Mouse (Mus musculus): ENCODE measurements around the gene Hey2. TPM values are rescaled to one million over a fixed set of nuclear protein-coding genes. Genes with fewer than 3 reads are reported as not detected.

Gene Hey2
- 2.7 and 4.0 TPM in 2 replicates for polyA plus RNA-seq (2015; fragmentation: Nextera tagmentation; extraction: Ambion mirVana)

DNA sequence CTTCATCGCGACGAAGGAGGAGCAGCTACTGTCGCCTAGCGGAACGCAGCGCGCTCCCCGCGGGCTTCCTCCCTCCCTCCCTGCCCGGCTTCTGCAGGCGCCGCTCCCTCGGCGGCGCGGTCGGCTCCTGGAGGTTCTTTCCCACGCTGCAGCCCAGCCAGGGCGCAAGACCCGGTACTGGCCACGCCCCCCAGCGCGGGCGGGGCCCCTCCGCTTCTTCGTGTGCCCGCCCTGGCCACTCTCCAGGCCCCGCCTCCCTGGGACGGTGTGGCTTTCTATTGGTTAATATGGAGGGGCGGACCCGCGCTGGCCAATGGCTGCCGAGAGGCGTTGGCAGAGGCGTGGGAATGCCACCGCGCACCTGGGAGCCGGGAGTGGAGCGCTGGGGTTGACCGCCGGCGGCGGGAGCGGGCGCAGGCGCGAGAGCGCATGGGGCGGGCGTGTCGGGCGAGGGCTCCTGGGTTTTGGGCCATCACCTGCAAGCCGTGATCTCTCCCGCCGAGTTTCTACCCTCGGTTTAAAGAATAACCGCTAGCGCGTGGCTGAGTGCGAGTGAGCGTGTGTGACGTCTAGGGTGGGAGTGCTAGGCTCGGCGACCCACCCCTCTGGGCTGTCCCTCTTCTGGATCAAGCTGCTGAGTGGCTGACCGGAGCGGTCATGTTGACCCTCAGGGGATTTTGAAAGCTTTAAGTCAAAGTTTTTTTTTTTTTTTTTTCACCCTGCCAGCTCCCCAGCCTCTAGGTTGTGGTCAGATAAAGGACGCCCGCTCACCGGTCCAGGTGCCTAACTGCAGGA is at the start of gene Hey2:
Hey2 (minus strand) TSS at position 159 of the 795 bp plus-strand sequence.
- H3K36me3 ChIP-seq (ENCODE audit: poor library complexity, severe bottlenecking), result no peaks in the 10 kb centered on the region
- H3K27ac ChIP-seq, result 0 out of 2 replicates have a peak within 1 kb of the TSS, but pooled peaks have one; percentile 14
- H3K4me1 ChIP-seq, result peaks cover 24% of the 10 kb centered on the region
- H3K27me3 ChIP-seq, result peaks cover 63% of the 10 kb centered on the region
- H3K4me2 ChIP-seq, result peak within 1 kb of the TSS; percentile 79
- WGBS, result under 1% methylated on average over 63 of the region's 70 CpGs
- peak; percentile 99 for ATAC-seq
- H3K4me3 ChIP-seq, result peak within 1 kb of the TSS; percentile 49
- peak within 1 kb of the TSS; percentile 53 for H3K9ac ChIP-seq
- no peaks in the 10 kb centered on the region for H3K9me3 ChIP-seq (replicated peaks)

DNA sequence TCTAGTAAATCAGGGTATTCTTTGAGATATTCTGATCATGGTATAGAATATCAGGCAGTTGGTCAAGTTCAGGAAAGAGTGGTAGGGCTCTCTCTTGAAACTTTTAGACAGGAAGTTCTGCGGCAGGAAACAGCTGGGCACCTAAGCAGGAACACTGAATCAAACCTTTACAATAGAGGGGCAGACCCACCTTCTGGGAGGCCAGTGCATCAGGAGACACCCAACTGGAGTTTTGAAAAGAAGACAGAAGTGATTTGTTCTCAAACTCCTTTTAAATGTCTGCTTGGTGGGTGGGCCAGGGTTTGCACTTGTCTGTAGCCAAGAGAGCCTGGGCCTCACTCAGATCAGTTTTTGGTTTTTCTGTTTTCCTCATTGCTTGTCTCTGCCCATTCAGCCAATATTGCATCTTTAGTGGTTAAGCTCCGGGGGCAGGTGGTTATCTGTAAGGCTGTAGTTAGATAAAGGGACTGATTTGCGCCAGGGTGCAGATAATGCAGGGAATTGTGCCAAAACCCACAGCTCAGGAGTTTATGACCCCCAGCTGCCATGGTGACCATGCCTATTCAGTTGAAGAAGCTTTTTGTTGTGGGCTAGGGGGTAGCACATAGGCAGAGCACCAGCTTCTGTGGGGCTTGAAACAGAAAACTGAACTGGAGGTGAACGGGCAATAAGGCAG is 40.6 kb upstream of the Hey2 start:
- no peak overlapping the region for H3K4me3 ChIP-seq
- H3K4me2 ChIP-seq, result no peak overlapping the region
- WGBS, result 42% methylated on average over 4 of the region's 4 CpGs
- H3K36me3 ChIP-seq (ENCODE audit: poor library complexity, severe bottlenecking), result no peaks in the 10 kb centered on the region
- H3K4me1 ChIP-seq, result peaks cover 4% of the 10 kb centered on the region; the same call in 1 of the 2 replicates
- no peaks in the 10 kb centered on the region for H3K9me3 ChIP-seq (replicated peaks)
- no peaks in the 10 kb centered on the region for H3K27me3 ChIP-seq
- H3K9ac ChIP-seq, result no peak overlapping the region
- no peak overlapping the region for H3K27ac ChIP-seq
- ATAC-seq, result no peak

DNA sequence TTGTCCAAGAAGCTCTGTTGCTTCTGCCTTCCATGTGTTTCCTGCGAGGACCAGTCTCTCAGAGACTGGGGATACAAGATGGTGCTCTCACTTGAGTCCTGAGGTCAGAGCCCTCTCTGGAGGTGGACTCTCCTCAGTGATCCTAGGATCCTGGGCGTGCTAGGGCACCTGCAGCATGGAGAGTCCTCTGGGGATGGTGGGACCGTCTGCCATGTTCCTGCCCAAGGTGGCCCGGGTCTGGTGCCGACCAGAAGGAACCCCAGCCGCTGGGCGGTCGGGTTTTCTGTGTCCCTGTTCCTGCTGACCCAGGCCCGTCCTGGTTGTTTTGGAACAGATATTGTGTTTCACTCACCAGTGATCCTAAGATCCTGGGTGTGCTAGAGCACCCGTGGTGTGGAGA is 38.5 kb upstream of the Hey2 start:
- Histone ChIP-seq H3K9ac (no peak overlapping the region), H3K27me3 (no peaks in the 10 kb centered on the region), H3K27ac (no peak overlapping the region), H3K4me1 (peaks cover 4% of the 10 kb centered on the region; the same call in 1 of the 2 replicates), H3K36me3 (ENCODE audit: poor library complexity, severe bottlenecking) (no peaks in the 10 kb centered on the region), H3K4me3 (no peak overlapping the region), H3K4me2 (no peak overlapping the region), H3K9me3 (replicated peaks) (no peaks in the 10 kb centered on the region)
- no peak for ATAC-seq
- WGBS, result 92% methylated on average over 10 of the region's 10 CpGs

DNA sequence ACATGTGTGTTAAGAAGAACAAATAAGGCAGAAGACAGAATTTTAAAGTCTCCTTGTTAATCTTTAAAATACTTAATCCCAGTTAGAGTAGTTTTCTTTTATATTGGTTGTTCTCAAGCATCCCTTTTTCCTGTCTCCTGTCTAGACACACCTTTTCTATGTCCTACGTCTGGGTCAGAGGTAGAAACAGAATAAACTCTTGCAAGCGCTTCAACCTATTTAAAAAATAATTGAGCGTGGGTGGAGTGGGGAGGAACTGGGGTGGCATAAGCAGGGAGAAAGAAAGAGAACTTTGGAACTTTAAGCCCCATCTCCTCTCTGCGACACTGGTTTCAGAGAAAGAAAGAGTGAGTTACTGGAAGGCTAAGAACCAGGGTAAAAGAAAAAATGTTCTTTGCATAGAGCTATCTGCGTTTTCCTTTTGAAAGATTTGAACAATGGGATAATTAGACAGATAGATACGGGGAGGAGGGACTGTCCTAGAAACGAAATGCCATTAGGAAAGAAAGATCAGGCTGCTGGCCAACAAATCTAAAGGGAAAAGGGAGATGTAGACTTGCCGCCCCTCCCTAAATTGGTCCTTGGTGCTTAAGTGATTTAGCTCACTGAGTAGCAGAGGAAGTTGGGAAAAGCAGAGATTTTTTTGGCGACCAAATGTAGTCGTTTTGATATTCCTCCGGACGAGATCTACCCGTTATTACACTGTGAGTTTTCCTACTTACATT is 2.7 kb upstream of the Hey2 start:
- ATAC-seq, result no peak

DNA sequence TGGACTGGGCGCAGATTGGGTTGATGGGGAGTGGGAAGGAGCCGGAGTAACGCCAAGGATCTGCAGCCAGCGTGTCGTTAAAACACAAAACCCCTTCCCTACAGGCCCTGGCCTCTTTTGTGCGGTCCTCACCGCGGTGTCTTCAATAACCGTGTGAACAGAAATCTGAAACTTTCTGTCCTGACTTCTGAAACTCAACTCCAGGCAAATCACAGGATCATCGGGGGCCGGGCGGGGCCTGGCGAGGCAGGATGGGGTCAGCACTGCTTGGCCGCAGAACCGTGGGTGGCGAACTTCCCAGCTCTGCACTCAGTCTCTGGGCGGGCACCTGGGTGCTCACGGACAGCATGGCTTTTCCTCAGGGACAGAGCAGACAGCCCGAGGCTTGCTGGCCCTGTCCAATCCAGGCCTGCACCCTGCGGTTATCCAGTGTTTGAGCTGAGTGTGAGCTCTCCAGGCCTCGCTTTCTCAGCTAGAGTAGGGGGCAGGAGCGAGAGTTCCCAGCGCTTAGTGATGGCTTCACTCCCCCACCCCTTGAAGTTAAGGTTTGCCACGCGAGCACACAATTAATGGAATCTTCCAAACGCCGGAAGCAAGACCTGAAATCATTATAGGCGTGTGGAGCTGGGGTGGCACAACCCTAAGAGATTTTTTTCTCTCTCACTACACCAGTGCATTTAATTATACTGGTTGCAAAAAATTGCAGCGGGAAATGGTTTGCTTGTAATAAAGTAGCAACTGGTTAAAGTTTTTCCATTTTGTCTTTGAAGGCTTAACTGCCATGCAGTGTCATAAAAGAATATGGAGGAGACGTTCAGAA is 1.8 kb upstream of the Hey2 start:
- Histone ChIP-seq H3K4me3 (peak overlapping the region; percentile 49), H3K9ac (peak overlapping the region; percentile 41), H3K36me3 (ENCODE audit: poor library complexity, severe bottlenecking) (no peaks in the 10 kb centered on the region), H3K27ac (peak overlapping the region; percentile 37), H3K9me3 (replicated peaks) (no peaks in the 10 kb centered on the region), H3K27me3 (peaks cover 63% of the 10 kb centered on the region), H3K4me2 (peak overlapping the region; percentile 79), H3K4me1 (peaks cover 24% of the 10 kb centered on the region)
- WGBS, result 3% methylated on average over 30 of the region's 30 CpGs
- ATAC-seq, result no peak; the same call in 1 of the 2 replicates

More for the DNA sequence above, 2.7 kb upstream of the Hey2 start:
- H3K9ac ChIP-seq, result no peak overlapping the region
- no peaks in the 10 kb centered on the region for H3K36me3 ChIP-seq (ENCODE audit: poor library complexity, severe bottlenecking)
- H3K4me3 ChIP-seq, result no peak overlapping the region
- 9% methylated on average over 13 of the region's 13 CpGs for WGBS
- H3K9me3 ChIP-seq (replicated peaks), result no peaks in the 10 kb centered on the region
- H3K4me1 ChIP-seq, result peaks cover 24% of the 10 kb centered on the region
- no peak overlapping the region for H3K27ac ChIP-seq
- H3K4me2 ChIP-seq, result no peak overlapping the region
- peaks cover 63% of the 10 kb centered on the region for H3K27me3 ChIP-seq

DNA sequence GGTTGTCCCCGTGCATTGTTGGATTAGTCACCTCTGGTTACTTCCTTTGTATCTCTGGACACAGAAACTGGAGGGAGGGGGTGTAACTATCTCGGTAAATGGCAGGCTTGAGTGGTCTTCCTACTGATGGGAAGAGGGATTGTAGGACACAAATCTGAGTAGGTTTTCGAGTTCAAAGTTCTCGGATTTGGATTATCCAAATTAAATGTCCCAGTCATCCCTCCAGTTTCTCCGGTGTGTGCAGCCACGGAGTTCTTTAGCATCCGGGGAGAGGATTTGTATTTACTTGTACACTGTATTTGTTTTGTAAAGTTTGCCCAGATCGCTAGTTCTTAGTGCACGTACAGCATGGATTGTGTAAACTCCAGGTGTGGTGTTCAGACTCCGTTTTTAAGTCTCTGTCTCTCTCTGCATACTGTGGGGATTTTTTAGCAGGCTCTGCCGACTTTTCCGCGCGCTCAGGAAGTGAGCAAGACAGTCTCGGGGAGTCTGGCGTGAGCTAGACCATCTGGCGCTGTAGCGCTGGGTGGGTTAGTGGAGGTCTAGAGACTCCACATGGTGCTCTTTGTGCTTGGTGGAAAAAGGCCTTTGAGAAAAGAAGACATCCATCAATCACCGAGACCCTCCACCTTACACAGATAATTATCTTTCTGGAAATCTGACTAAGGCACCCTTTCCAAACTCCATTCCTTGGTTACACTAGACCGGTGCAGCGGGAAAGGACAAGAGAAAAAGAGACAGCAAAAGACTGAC is 1.0 kb upstream of the Hey2 start:
- H3K4me2 ChIP-seq, result peak overlapping the region; percentile 79
- peak overlapping the region; percentile 37; the same call in 1 of the 2 replicates for H3K27ac ChIP-seq
- H3K27me3 ChIP-seq, result peaks cover 63% of the 10 kb centered on the region
- peak overlapping the region; percentile 46 for H3K9ac ChIP-seq
- H3K4me3 ChIP-seq, result peak overlapping the region; percentile 49
- no peak for ATAC-seq
- H3K36me3 ChIP-seq (ENCODE audit: poor library complexity, severe bottlenecking), result no peaks in the 10 kb centered on the region
- WGBS, result under 1% methylated on average over 21 of the region's 21 CpGs
- no peaks in the 10 kb centered on the region for H3K9me3 ChIP-seq (replicated peaks)
- H3K4me1 ChIP-seq, result peaks cover 24% of the 10 kb centered on the region

DNA sequence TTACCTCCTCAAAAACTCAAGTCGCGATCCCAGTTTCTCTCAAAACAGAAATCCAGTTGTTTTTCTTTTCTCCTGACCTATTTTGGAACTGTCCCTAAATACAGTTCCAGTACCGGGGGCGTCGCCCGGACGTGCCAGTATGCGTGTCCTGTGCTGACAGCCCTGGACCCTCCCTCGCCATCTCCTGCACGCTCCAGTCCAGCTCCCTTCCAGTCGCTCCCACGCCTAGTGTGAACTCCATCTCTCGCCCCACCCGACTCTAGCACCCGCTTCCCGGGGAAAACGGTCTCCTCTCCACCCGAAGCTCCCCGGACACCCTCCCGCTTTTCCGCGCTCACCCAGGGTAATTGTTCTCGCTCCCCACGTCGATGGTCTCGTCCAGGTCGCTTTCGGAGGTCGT is 373 bp downstream of the Hey2 start:
- H3K27me3 ChIP-seq, result peaks cover 63% of the 10 kb centered on the region
- H3K4me2 ChIP-seq, result peak overlapping the region; percentile 79
- peaks cover 24% of the 10 kb centered on the region for H3K4me1 ChIP-seq
- no peaks in the 10 kb centered on the region for H3K9me3 ChIP-seq (replicated peaks)
- no peaks in the 10 kb centered on the region for H3K36me3 ChIP-seq (ENCODE audit: poor library complexity, severe bottlenecking)
- peak overlapping the region; percentile 49 for H3K4me3 ChIP-seq
- ATAC-seq, result peak; percentile 61
- H3K27ac ChIP-seq, result 0 out of 2 replicates have a peak overlapping the region, but pooled peaks have one; percentile 14
- 1% methylated on average over 29 of the region's 29 CpGs for whole genome bisulfite sequencing
- peak overlapping the region; percentile 53 for H3K9ac ChIP-seq

DNA sequence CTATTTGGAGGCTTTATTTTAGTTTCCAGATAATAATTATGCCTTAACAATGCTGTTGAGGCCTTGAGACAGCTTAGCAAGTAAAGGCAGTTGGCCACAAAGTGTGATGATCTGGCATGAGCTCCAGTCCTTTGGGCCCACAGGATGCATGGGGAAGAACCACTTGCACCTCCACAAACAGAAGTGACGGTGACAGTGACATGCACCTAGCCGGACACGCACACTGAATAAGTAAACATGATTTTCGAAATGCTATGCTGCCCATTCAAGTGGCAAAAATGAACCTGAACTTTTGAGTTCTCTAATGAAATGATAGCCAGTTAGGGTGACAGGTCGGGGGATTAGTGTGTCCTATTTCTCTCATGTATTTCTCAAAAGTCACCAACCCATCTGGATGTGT is 1.8 kb downstream of the Hey2 start:
- H3K27me3 ChIP-seq, result peaks cover 49% of the 10 kb centered on the region
- 81% methylated on average over 5 of the region's 5 CpGs for WGBS
- no peak for ATAC-seq
- peak overlapping the region; percentile 79 for H3K4me2 ChIP-seq
- H3K27ac ChIP-seq, result no peak overlapping the region
- peaks cover 24% of the 10 kb centered on the region for H3K4me1 ChIP-seq
- no peaks in the 10 kb centered on the region for H3K9me3 ChIP-seq (replicated peaks)
- H3K9ac ChIP-seq, result no peak overlapping the region
- H3K36me3 ChIP-seq (ENCODE audit: poor library complexity, severe bottlenecking), result no peaks in the 10 kb centered on the region
- peak overlapping the region; percentile 10; the same call in 1 of the 2 replicates for H3K4me3 ChIP-seq

DNA sequence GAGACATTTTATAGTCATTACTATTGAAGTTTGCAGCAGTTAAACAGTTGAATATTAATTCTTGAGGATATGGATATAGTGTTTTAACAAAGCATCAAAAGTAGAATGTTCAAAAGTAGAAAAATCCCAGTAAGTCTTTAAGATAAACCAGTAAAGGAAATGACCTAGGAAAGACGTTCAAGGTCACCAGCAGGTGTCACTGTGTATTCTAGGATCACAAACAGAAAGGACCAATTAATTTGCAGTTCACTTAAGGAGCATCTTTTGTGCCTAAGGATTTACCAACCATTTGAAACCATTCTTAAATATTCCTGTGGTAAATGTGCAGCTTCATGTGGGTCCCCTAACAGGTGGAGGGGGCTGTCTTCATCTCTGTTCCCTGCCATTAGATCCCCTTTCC is 4.4 kb downstream of the Hey2 start:
- peaks cover 23% of the 10 kb centered on the region for H3K27me3 ChIP-seq
- no peaks in the 10 kb centered on the region for H3K9me3 ChIP-seq (replicated peaks)
- H3K9ac ChIP-seq, result no peak overlapping the region
- H3K36me3 ChIP-seq (ENCODE audit: poor library complexity, severe bottlenecking), result no peaks in the 10 kb centered on the region
- H3K27ac ChIP-seq, result no peak overlapping the region
- whole genome bisulfite sequencing, result 0% methylated on average over 1 of the region's 1 CpGs
- no peak for ATAC-seq
- no peak overlapping the region for H3K4me2 ChIP-seq
- no peak overlapping the region for H3K4me3 ChIP-seq
- peaks cover 10% of the 10 kb centered on the region for H3K4me1 ChIP-seq

DNA sequence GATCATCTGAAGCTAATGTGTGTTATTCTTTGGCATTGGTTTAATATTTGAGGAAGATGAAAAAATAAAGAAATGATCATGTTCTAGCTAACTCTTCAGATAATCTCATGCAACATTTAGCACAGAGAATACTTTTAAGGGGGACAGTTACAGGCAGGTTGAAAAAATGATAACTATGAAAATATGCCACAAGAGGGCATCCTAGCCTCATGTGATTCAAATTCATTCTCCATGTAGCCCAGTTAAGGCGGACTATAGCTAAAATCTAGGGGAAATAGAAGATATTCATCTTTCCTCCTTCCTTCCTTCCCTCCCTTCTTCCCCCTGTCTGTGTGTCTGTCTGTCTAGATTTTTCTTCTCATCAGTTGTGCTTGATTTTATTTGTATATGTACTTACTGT is 17.6 kb downstream of the Hey2 start:
- Histone ChIP-seq H3K36me3 (ENCODE audit: poor library complexity, severe bottlenecking) (no peaks in the 10 kb centered on the region), H3K4me2 (no peak overlapping the region), H3K4me3 (no peak overlapping the region), H3K27ac (no peak overlapping the region), H3K4me1 (no peaks in the 10 kb centered on the region), H3K9me3 (replicated peaks) (no peaks in the 10 kb centered on the region), H3K9ac (no peak overlapping the region), H3K27me3 (no peaks in the 10 kb centered on the region)
- ATAC-seq, result peak; percentile 75
- WGBS, result 17% methylated on average over 1 of the region's 1 CpGs

DNA sequence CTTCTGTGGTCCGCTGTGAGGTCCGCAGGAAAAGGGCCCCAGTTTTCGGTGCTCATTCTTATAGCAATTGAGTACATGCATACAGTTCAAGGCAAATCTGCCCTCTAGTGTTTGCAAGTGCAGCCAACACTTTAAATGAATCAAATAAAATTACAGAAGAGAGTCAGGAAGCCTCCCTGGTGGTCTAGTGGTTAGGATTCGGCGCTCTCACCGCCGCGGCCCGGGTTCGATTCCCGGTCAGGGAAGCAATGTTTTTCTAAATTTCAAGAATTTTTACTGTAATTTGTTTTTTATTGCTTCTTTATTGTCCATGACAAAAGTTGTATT is 31.7 kb downstream of the Hey2 start:
- Histone ChIP-seq H3K27ac (no peak overlapping the region), H3K4me1 (no peaks in the 10 kb centered on the region), H3K27me3 (no peaks in the 10 kb centered on the region), H3K4me3 (peak overlapping the region; percentile 39), H3K36me3 (ENCODE audit: poor library complexity, severe bottlenecking) (no peaks in the 10 kb centered on the region), H3K4me2 (peak overlapping the region; percentile 47), H3K9me3 (replicated peaks) (no peaks in the 10 kb centered on the region), H3K9ac (peak overlapping the region; percentile 45; the same call in 1 of the 2 replicates)
- ATAC-seq, result peak; percentile 98
- 9% methylated on average over 11 of the region's 11 CpGs for WGBS

All from forebrain, embryonic 13.5 days (tissue).